23 mouse cellular contexts compared by ENCODE assay signal in the genomic region with DNA sequence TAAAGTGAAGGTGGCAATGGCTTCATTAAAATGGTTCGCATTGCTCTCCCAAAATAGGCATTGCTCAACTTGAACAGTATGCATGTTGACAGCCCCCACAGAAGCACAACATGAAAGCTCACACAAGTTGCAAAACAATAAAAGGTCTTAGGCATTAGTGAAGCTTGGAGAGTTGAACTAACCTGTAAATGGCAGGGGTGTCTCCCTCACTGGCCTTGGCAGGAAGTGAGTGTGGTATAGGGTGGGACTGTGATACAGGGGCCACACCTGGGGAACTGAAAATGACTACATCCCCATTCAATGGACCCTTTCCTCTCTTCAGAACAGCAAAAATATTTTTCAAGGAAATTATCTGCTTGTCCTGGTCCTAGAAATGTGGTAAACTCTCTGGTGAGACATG.
A peak's percentile ranks its signal among the peaks of the same experiment; 100 is the strongest.
DNase-seq lines count a peak whose midpoint lies in the region; ATAC-seq and TF ChIP-seq lines count a peak whose summit lies in the region.
"Had no signal": no experiment of that assay in that cellular context is flagged by ENCODE, and none has a peak within 500 bp of the region (broad histone marks: within the 10 kb centered on the region; RNA-seq: fewer than 3 reads in every experiment).

No protein-coding gene starts in this region.

- peak; percentile 93 for ATAC-seq in neutrophil, adult 5-6 weeks (ENCODE audit: extremely low read depth, insufficient number of reproducible peaks, low FRiP score, poor library complexity, severe bottlenecking)
- no peak for ATAC-seq in forebrain, postnatal 0 days
- ATAC-seq: forebrain, embryonic 15.5 days; hindbrain, postnatal 0 days; intestine, postnatal 0 days had no signal

- H3K4me3 ChIP-seq in forebrain, postnatal 0 days (ENCODE audit: low read depth, low read length) = no peak overlapping the region
- H3K4me3 ChIP-seq: embryonic facial prominence, embryonic 15.5 days; forebrain, embryonic 15.5 days; heart, embryonic 12.5 days; limb, embryonic 15.5 days; myocyte; neural tube, embryonic 13.5 days had no signal

- WGBS in forebrain, postnatal 0 days = 52% methylated on average over 1 of the region's 1 CpGs

- H3K4me2 ChIP-seq in forebrain, postnatal 0 days (ENCODE audit: low read depth) = no peak overlapping the region
- H3K4me2 ChIP-seq: embryonic facial prominence, embryonic 15.5 days; forebrain, embryonic 15.5 days; heart, embryonic 12.5 days; limb, embryonic 15.5 days; lung, embryonic 14.5 days; neural tube, embryonic 13.5 days had no signal

- no peak overlapping the region for H3K27ac ChIP-seq in forebrain, postnatal 0 days (ENCODE audit: low read depth, low read length)
- H3K27ac ChIP-seq: embryonic facial prominence, embryonic 15.5 days; forebrain, embryonic 15.5 days; hindbrain, postnatal 0 days; limb, embryonic 15.5 days; neural tube, embryonic 13.5 days had no signal

- H3K9ac ChIP-seq in forebrain, postnatal 0 days = no peak overlapping the region
- H3K9ac ChIP-seq: embryonic facial prominence, embryonic 15.5 days; forebrain, embryonic 15.5 days; heart, embryonic 12.5 days; limb, embryonic 15.5 days; lung, embryonic 14.5 days; neural tube, embryonic 13.5 days had no signal

- no peaks in the 10 kb centered on the region for H3K36me3 ChIP-seq in forebrain, postnatal 0 days (ENCODE audit: insufficient read depth)
- H3K36me3 ChIP-seq: embryonic facial prominence, embryonic 15.5 days; forebrain, embryonic 15.5 days; heart, embryonic 12.5 days; limb, embryonic 15.5 days; neural tube, embryonic 13.5 days had no signal

- no peaks in the 10 kb centered on the region for H3K4me1 ChIP-seq in forebrain, postnatal 0 days (ENCODE audit: insufficient read depth)
- H3K4me1 ChIP-seq: embryonic facial prominence, embryonic 15.5 days; forebrain, embryonic 15.5 days; heart, embryonic 12.5 days; limb, embryonic 15.5 days; neural tube, embryonic 13.5 days had no signal

- H3K27me3 ChIP-seq in forebrain, postnatal 0 days (ENCODE audit: insufficient read depth, low read length) = no peaks in the 10 kb centered on the region
- H3K27me3 ChIP-seq: embryonic facial prominence, embryonic 15.5 days; forebrain, embryonic 15.5 days; heart, embryonic 12.5 days; limb, embryonic 15.5 days; neural tube, embryonic 13.5 days had no signal

- H3K9me3 ChIP-seq in forebrain, postnatal 0 days (ENCODE audit: low read length) = no peaks in the 10 kb centered on the region
- H3K9me3 ChIP-seq: embryonic facial prominence, embryonic 15.5 days; forebrain, embryonic 15.5 days; limb, embryonic 15.5 days; neural tube, embryonic 13.5 days had no signal

- no peak for TF ChIP-seq CTCF in forebrain, postnatal 0 days (IDR thresholded peaks at IDR 0.05; ENCODE audit: low read depth)

- DNase-seq in lung, postnatal 25 days (ENCODE audit: low spot score) = peak; percentile 50
- DNase-seq in lung, postnatal 14 days = no peak
- DNase-seq in Muller cell, postnatal 12 days (ENCODE audit: inconsistent ontology term) = peak; percentile 18
- DNase-seq in gastrocnemius, adult 8-10 months (ENCODE audit: low spot score in 2 of 2) = no peak
- DNase-seq in kidney, postnatal 4 days = no peak
- DNase-seq in forebrain, postnatal 0 days = no peak
- DNase-seq: adrenal gland, postnatal 25 days; cerebellum, adult 9-10 months; gastrocnemius, postnatal 14 days; heart, postnatal 14 days; kidney, postnatal 36 days; lung, embryonic 14.5 days; midbrain, embryonic 14.5 days; thymus, postnatal 14 days had no signal

Comparison
In these comparisons a context has a peak if more than half of its experiments do, and no peak if none do; other contexts are left out.
1. DNase-seq: peak in lung, postnatal 25 days (single experiment) and Muller cell, postnatal 12 days (single experiment); none in lung, postnatal 14 days (single experiment), gastrocnemius, adult 8-10 months (0 of 2), kidney, postnatal 4 days (0 of 2) and forebrain, postnatal 0 days (single experiment).